Mouse (Mus musculus): Measurements from ENCODE around the gene Prex1. TPM values are rescaled to one million over a fixed set of nuclear protein-coding genes. Genes with fewer than 3 reads are reported as not detected.

Gene Prex1
- polyA plus RNA-seq, 1 experiment from 2014 or later, result 32.7 TPM

- H3K4me3 ChIP-seq, result no peak overlapping the region
- H3K9me3 ChIP-seq (replicated peaks), result no peaks in the 10 kb centered on the region
- H3K4me2 ChIP-seq, result no peak overlapping the region
- H3K27me3 ChIP-seq, result no peaks in the 10 kb centered on the region
- no peak overlapping the region for H3K27ac ChIP-seq
- WGBS, result 88% methylated on average over 6 of the region's 6 CpGs
- H3K4me1 ChIP-seq, result peaks cover 85% of the 10 kb centered on the region
- H3K36me3 ChIP-seq (ENCODE audit: poor library complexity, severe bottlenecking), result no peaks in the 10 kb centered on the region
- no peak overlapping the region for H3K9ac ChIP-seq
- no peak for ATAC-seq
These were observed 48.2 kb downstream of the Prex1 start for GRCm38 (mm10) chr2:166665244-166665922.

DNA sequence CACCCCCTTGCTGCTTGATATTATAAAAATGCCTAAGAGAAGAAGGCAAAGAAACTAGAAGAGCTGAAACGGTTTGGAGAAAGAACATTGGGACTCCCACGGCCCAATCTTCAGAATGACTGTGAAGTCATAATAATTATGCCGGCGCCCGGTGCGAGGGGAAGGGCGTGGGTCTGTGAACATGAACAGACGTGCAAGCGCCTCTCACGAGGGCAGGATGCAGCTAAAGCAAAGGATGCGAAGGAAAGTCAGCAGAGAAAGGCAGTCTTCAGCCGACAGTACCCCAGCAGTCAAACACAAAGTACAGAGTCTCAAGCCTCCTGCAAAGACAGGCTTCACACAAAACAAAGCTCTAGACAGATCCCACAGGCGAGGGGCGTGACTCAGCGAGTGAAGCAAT lies 49.1 kb downstream of the Prex1 start:
- Histone ChIP-seq H3K27me3 (no peaks in the 10 kb centered on the region), H3K4me2 (no peak overlapping the region), H3K9ac (no peak overlapping the region), H3K36me3 (ENCODE audit: poor library complexity, severe bottlenecking) (no peaks in the 10 kb centered on the region), H3K4me1 (peaks cover 77% of the 10 kb centered on the region), H3K4me3 (no peak overlapping the region), H3K27ac (no peak overlapping the region), H3K9me3 (replicated peaks) (no peaks in the 10 kb centered on the region)
- ATAC-seq, result no peak
- WGBS, result 81% methylated on average over 15 of the region's 15 CpGs

GRCm38 (mm10) chr2:166663250-166663961 lies 50.2 kb downstream of the Prex1 start:
- Histone ChIP-seq H3K9me3 (replicated peaks) (no peaks in the 10 kb centered on the region), H3K4me3 (no peak overlapping the region), H3K27me3 (no peaks in the 10 kb centered on the region), H3K9ac (0 out of 2 replicates have a peak overlapping the region, but pooled peaks have one; percentile 31), H3K4me2 (no peak overlapping the region), H3K36me3 (ENCODE audit: poor library complexity, severe bottlenecking) (no peaks in the 10 kb centered on the region), H3K27ac (peak overlapping the region; percentile 22; the same call in 1 of the 2 replicates), H3K4me1 (peaks cover 68% of the 10 kb centered on the region)
- ATAC-seq, result peak; percentile 41; the same call in 1 of the 2 replicates
- WGBS, result 70% methylated on average over 9 of the region's 9 CpGs

- Histone ChIP-seq H3K9ac (0 out of 2 replicates have a peak overlapping the region, but pooled peaks have one; percentile 31), H3K4me3 (no peak overlapping the region), H3K27ac (peak overlapping the region; percentile 22; the same call in 1 of the 2 replicates), H3K36me3 (ENCODE audit: poor library complexity, severe bottlenecking) (no peaks in the 10 kb centered on the region), H3K9me3 (replicated peaks) (no peaks in the 10 kb centered on the region), H3K4me1 (peaks cover 68% of the 10 kb centered on the region), H3K27me3 (no peaks in the 10 kb centered on the region), H3K4me2 (no peak overlapping the region)
- 57% methylated on average over 6 of the region's 6 CpGs for WGBS
- no peak for ATAC-seq
These were observed 51.0 kb downstream of the Prex1 start for GRCm38 (mm10) chr2:166662595-166663160.

- H3K4me1 ChIP-seq, result peaks cover 68% of the 10 kb centered on the region
- H3K4me3 ChIP-seq, result no peak overlapping the region
- H3K36me3 ChIP-seq (ENCODE audit: poor library complexity, severe bottlenecking), result no peaks in the 10 kb centered on the region
- H3K4me2 ChIP-seq, result no peak overlapping the region
- no peak for ATAC-seq
- peak overlapping the region; percentile 16 for H3K27ac ChIP-seq
- WGBS, result 74% methylated on average over 3 of the region's 3 CpGs
- no peak overlapping the region for H3K9ac ChIP-seq
- H3K27me3 ChIP-seq, result no peaks in the 10 kb centered on the region
- no peaks in the 10 kb centered on the region for H3K9me3 ChIP-seq (replicated peaks)
These were observed 51.7 kb downstream of the Prex1 start for GRCm38 (mm10) chr2:166661971-166662370.

DNA sequence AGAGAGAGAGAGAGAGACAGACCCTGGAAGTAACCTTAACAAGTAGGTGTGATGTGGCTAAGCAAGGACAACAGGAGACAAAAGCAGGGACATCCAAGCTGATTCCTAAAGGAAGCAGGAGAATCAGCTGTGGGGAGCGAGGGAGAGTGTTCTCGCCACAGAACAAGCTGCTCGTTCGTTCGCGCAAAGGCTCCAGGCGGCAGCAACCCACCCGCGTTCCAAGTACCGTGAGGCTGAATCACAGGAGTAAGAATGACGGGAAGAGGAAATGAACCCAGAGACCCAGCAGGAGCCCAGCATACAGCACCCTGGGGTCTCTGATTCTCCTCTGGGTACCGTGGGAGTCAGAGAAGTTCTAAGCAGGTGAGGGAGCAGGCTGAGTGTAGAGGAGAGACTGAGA lies 52.1 kb downstream of the Prex1 start:
- Histone ChIP-seq H3K9me3 (replicated peaks) (no peaks in the 10 kb centered on the region), H3K4me1 (peaks cover 68% of the 10 kb centered on the region), H3K9ac (no peak overlapping the region), H3K27ac (peak overlapping the region; percentile 16; the same call in 1 of the 2 replicates), H3K36me3 (ENCODE audit: poor library complexity, severe bottlenecking) (no peaks in the 10 kb centered on the region), H3K4me2 (no peak overlapping the region), H3K4me3 (no peak overlapping the region), H3K27me3 (no peaks in the 10 kb centered on the region)
- WGBS, result 72% methylated on average over 12 of the region's 12 CpGs
- ATAC-seq, result no peak

GRCm38 (mm10) chr2:166658380-166658779 lies 55.3 kb downstream of the Prex1 start:
- H3K36me3 ChIP-seq (ENCODE audit: poor library complexity, severe bottlenecking), result no peaks in the 10 kb centered on the region
- WGBS, result 87% methylated on average over 3 of the region's 3 CpGs
- H3K27me3 ChIP-seq, result no peaks in the 10 kb centered on the region
- H3K4me3 ChIP-seq, result no peak overlapping the region
- H3K4me1 ChIP-seq, result peaks cover 72% of the 10 kb centered on the region
- no peak overlapping the region for H3K9ac ChIP-seq
- no peak overlapping the region for H3K4me2 ChIP-seq
- no peaks in the 10 kb centered on the region for H3K9me3 ChIP-seq (replicated peaks)
- no peak for ATAC-seq
- H3K27ac ChIP-seq, result no peak overlapping the region; the same call in 1 of the 2 replicates

DNA sequence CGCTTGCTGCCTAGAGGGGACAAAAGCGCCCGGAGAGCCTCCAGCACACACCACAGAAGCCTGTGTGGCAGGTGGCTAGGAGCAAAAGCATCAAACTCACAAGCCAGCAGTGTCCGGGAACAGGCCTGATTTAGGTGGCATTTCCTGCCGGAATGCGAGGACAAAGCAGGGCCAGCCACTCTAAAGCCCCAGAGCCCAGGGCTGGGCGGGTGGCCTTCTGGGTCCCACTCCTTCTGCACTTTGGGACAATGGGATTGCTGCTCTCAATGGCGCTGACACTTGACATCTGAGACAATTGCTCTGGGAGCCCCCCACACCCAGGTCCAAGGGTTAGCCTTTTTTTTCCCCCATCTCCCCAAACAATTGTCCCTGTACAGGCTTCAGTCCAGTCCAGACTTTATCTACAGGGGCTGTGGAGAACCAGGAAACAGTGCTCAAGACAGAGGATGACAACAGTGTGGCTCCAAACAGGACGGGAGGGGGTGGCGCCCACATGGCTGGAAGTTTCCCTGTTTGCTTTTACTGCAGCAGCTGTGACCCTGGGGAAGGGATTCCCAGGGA lies 56.1 kb downstream of the Prex1 start:
- H3K4me3 ChIP-seq, result no peak overlapping the region
- peak overlapping the region; percentile 70 for H3K27ac ChIP-seq
- 30% methylated on average over 10 of the region's 10 CpGs for WGBS
- no peaks in the 10 kb centered on the region for H3K27me3 ChIP-seq
- H3K9me3 ChIP-seq (replicated peaks), result no peaks in the 10 kb centered on the region
- no peak overlapping the region for H3K9ac ChIP-seq
- peaks cover 69% of the 10 kb centered on the region for H3K4me1 ChIP-seq
- H3K36me3 ChIP-seq (ENCODE audit: poor library complexity, severe bottlenecking), result no peaks in the 10 kb centered on the region
- ATAC-seq, result no peak
- H3K4me2 ChIP-seq, result no peak overlapping the region

GRCm38 (mm10) chr2:166656630-166657029 lies 57.0 kb downstream of the Prex1 start:
- ATAC-seq, result no peak
- peaks cover 66% of the 10 kb centered on the region for H3K4me1 ChIP-seq
- H3K4me2 ChIP-seq, result peak overlapping the region; percentile 5; the same call in 1 of the 2 replicates
- H3K9me3 ChIP-seq (replicated peaks), result no peaks in the 10 kb centered on the region
- no peak overlapping the region for H3K4me3 ChIP-seq
- WGBS, result 56% methylated on average over 4 of the region's 4 CpGs
- H3K27me3 ChIP-seq, result no peaks in the 10 kb centered on the region
- no peaks in the 10 kb centered on the region for H3K36me3 ChIP-seq (ENCODE audit: poor library complexity, severe bottlenecking)
- H3K9ac ChIP-seq, result no peak overlapping the region
- peak overlapping the region; percentile 70 for H3K27ac ChIP-seq

DNA sequence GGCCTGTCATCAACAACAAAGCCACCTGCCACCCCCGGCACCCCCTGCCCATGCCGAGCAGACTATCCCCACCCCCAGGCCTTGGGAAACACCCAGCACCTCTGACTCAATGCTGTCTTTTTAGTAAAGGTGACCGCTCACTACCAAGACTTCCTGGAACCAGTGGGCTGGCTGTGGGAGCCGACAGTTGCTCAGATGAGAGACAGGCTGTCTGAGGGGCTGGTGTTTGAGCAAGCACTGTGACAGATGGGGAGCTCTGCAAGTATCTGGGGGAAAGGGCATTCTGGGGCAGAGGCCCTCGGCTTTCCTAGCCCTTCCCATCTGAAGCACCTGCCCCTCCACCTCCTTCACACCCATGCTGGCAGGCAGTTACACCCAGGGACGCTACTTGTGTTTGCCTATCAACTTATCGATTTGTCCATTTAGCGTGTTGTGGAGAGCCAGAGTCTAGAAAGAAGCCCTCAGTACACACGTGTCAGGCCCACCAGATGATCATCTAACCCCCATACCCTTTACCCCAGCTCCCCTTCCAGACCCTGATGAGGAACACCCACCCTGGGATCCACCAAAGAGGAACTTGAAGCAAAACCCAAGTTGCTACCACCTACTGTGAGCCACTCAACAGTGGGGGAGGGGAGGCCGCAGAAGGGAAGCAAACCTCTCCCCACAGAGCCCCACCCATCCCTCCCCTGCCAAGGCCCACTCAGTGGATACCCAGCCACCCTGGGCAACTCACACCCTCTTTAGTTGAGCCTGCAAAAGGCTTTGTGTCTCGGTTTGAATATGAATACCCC lies 57.7 kb downstream of the Prex1 start:
- peak overlapping the region; percentile 70 for H3K27ac ChIP-seq
- peak overlapping the region; percentile 5; the same call in 1 of the 2 replicates for H3K4me2 ChIP-seq
- 58% methylated on average over 11 of the region's 11 CpGs for WGBS
- H3K27me3 ChIP-seq, result no peaks in the 10 kb centered on the region
- H3K36me3 ChIP-seq (ENCODE audit: poor library complexity, severe bottlenecking), result no peaks in the 10 kb centered on the region
- ATAC-seq, result no peak
- no peak overlapping the region for H3K9ac ChIP-seq
- no peak overlapping the region for H3K4me3 ChIP-seq
- H3K4me1 ChIP-seq, result peaks cover 67% of the 10 kb centered on the region
- no peaks in the 10 kb centered on the region for H3K9me3 ChIP-seq (replicated peaks)

DNA sequence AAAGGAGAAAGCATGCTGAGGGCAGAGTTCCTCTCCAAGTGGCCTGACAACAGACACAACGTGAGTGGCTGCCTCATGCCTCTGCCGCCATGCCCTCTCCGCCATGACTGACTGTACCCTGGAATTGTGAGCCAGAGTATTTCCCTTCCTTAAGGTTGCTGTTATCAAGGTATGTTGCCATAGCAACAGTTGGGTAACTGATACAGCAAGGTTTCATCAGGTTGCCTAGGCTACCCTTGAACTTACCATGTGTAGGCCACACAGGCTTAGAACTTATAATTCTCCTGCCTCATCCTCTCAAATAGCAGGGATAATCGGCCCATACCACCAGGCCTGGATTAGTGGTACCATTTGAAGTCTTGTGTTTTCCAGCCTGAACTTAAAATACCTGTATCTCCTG lies 58.3 kb downstream of the Prex1 start:
- no peak for ATAC-seq
- Histone ChIP-seq H3K4me1 (peaks cover 74% of the 10 kb centered on the region), H3K9me3 (replicated peaks) (no peaks in the 10 kb centered on the region), H3K9ac (no peak overlapping the region), H3K36me3 (ENCODE audit: poor library complexity, severe bottlenecking) (no peaks in the 10 kb centered on the region), H3K4me3 (no peak overlapping the region), H3K4me2 (no peak overlapping the region), H3K27ac (peak overlapping the region; percentile 70; the same call in 1 of the 2 replicates), H3K27me3 (no peaks in the 10 kb centered on the region)
- 83% methylated on average over 4 of the region's 4 CpGs for WGBS

Measured in forebrain, embryonic 13.5 days (tissue).